Mouse (Mus musculus) embryonic fibroblast, embryonic 13.5 days (primary cell): ENCODE measurements around the gene Ano6.

Experiments
- CTCF ChIP-seq: IDR thresholded peaks from 2 replicates; pipeline ENCODE4 v1.5.1; 2011; ENCODE audit warnings: mild to moderate bottlenecking, control low read depth, low read length, moderate library complexity, borderline replicate concordance; ENCODE audit not compliant: insufficient read depth
- POLR2A ChIP-seq: IDR thresholded peaks from 2 replicates; pipeline ENCODE4 v1.6.1; 2011; ENCODE audit warnings: low read depth, mild to moderate bottlenecking, control low read depth, low read length, moderate library complexity

- TF ChIP-seq CTCF (no peak), POLR2A (no peak)
Measured at GRCm38 (mm10) chr15:95770307-95770706, 20.3 kb upstream of the Ano6 start.
